Mouse (Mus musculus) ES-E14 (cell line): ENCODE data around the gene Rhbg.

Experiments
- HCFC1 ChIP-seq: IDR thresholded peaks from 2 replicates; pipeline ENCODE4 v1.6.1; 2012; ENCODE audit warnings: low read length, inconsistent platforms, borderline replicate concordance; ENCODE audit not compliant: insufficient read depth
- MAFK ChIP-seq: IDR thresholded peaks from 2 replicates; pipeline ENCODE4 v1.6.1; 2014; ENCODE audit warnings: mild to moderate bottlenecking, low read depth, low read length, inconsistent platforms; ENCODE audit not compliant: insufficient read depth
- ZC3H11A ChIP-seq: IDR thresholded peaks from 2 replicates; pipeline ENCODE4 v1.6.1; 2012; ENCODE audit warnings: low read depth, mild to moderate bottlenecking, inconsistent platforms, low read length, borderline replicate concordance

- TF ChIP-seq MAFK: no peak
- TF ChIP-seq ZC3H11A: no peak
- TF ChIP-seq HCFC1: no peak
Measured at GRCm38 (mm10) chr3:88254268-88254926, at the start of gene Rhbg.
